Mouse (Mus musculus) 416B (cell line): ENCODE measurements around the gene Mmp8.

Experiments used
- DNase-seq: peaks from one replicate; pipeline ENCODE4 v3.0.0; 2011; ENCODE audit warnings: low read depth

Mmp8 gene

DNA sequence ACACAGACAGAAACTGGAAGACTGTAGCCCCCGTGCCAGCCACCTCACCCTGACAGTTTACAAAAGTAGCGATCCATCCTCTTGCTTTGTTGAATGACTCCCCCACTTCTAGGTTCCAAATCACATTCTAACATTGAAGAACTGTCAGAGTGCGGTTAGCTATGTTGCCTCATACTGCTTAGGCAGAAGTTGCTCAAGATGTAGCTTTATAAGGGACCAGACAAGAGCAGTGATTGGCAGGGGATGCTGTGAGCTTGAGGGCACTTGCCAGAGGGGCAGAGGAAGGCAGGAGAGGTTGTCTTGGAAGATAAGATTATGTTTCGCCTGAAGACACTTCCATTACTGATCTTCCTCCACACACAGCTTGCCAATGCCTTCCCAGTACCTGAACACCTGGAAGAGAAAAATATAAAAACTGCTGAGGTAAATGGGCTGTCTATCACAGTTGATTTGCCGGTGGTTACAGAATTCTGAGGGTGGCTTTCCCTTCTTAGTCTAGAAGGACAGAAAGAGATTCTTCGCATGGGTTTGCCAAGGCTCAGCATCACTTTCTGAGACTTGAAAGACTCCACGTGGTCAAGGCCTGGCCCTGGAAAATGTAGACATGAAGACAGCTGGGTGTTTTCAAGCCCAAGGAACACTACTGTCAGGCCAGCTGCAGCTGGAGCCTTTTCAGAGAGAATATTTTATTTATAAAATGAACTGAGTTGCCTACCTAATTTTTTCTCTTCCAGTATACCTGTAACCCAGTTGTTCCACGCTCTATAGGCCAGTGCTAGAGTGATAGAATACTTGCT is at the start of gene Mmp8:
Gene Mmp8 (plus strand): TSS at position 236 of the 797 bp plus-strand sequence.
- DNase-seq: peak; percentile 59

DNA sequence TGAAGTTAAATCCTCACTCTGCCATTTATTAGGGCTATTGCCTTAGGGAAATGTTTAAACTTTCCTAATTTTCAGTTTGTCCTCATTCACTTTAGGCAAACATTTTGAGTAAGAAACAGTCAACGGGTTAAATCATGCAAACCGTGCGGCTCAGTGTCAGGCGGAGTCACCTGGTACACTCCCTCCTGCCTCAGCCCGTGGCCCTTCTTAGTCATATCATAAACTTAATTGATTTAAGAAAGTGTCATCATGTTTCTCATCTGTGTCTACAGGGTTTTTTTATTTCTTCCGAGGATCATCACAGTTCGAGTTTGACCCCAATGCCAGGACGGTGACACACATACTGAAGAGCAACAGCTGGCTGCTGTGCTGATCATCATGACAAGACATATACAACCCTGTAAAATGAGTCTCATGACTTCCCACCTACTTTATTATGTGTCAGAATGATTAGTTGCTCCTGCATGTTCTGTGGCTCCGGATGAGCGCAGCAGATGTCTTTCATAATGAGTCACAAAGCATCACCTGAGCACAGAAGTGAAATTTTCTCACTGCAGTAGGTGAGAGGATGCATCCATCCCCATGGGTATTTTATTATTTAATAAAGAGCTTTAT is 48.5 kb upstream of the Mmp8 start:
- no peak for DNase-seq

DNA sequence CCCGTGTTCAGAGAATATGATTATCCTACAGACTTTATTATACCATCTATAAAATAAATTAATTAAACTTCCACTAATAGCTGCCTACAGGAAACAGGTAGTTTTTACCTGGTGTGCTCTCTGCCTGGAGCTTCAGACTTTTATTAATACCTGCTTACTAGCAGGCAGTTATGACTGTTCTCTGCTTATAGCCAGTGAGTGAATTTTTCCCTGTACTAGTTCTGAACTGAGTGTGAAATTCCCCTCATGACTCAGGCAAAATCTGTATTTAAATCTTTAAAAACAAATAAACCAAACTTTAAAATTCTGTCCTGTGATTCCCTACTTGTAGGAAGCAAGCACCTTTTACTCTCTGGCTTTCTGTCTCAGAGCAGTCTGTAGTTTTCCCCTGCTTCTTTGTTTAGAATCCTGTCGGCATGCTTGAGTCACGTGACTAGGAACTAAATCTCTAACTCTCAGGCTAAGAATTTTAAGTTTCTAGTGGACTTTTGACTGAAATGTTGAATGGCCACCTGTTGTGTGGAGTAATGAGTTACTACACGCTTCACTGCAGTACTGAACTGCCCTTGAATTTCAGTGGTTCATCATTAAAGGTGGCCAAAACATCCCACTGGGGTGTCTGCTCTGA is 40.2 kb upstream of the Mmp8 start:
- DNase-seq: no peak

DNA sequence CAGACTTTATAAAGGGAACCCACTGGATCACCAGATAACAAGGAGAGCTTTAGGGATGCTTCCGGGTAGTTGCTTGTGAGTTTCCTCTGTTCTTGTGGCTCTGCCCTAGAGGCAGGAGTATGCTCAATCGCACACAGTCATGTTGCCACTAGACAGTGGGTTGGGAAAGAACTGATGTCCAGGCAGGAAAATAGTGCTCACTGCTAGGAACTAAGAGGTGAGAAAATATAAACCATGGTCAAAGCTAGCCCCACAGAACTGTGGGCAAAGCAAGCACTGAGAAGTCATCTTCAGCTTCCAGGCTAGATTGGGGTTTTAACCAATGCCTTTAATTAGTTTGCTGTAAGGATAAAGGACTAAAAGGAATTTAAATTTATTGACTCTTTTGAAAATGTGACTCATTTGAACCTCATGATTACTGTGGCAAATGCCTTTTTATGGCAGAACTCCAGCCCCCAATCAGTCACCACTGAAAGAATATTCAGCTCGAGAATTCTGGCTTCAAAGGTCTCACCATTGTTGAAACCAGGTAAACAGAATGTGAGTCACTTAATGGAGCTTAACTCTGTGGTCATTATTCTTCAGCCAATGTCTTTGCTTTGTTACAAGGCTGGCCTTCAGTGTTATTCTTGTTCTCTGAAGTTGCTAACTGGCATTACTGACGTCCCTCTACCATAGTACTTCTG is 31.9 kb upstream of the Mmp8 start:
- no peak for DNase-seq

DNA sequence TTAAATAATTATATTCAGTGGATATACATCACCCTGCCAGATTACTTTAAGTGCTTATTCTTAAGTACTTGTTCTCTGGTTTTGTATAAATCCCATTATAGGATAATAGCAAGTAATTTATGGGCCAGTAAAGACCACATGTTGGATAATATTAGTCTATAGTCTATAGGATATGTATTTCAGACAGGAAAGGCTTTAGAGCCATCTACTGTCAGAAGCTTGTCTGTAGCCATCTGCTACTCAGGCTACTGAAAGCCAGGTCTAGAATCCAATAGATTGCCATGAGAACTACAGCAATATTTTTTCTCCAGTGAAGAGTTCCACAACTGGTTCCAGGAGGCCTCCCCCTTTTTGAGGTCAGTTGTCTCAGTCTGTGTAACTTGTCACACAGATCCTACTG is 15.5 kb upstream of the Mmp8 start:
- no peak for DNase-seq

DNA sequence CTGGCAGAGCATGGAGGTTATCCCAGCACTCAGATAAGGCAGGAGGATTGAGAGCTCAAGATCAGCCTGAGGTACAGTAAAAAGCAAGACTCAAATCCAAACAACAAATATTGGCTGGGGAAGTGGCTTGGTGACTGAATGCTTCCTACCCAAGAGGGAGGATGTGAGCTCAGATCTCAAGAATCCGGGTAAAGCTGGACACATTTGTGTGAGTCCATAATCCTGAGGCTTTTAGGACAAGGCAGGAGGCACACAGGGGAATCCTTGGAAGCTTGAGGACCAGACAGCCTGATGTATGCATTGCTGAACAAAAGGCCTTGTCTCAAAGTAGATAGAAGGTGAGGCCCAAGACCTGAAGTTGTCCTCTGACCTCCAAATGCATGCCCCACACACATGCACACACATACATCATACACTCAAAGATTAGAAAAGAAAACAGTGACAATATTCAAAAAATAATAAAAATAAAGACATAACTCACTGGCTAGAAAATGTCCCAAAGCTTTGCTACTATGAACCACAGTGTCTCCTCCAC is 13.3 kb upstream of the Mmp8 start:
- DNase-seq: no peak

DNA sequence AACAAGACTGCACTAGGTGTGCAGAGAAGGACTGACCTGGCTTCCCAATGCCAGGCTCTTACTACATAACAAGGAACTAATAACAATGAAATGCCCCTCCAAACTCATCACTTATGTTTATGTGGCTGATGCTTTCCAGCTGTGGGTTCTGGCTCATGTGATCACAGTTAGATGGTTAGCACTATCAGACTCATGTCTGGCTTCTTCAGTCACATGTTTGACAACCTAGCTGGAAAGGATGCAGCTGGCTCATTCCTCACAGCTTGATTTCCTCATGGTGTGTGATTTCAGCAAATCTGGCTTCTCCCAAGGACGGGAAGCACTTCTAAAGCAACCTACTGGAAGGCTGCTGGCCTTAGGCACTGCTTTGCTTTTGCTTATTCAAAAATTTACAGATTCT is 12.8 kb upstream of the Mmp8 start:
- no peak for DNase-seq

GRCm38 (mm10) chr9:7545920-7546319 is 12.3 kb upstream of the Mmp8 start:
- DNase-seq: no peak

DNA sequence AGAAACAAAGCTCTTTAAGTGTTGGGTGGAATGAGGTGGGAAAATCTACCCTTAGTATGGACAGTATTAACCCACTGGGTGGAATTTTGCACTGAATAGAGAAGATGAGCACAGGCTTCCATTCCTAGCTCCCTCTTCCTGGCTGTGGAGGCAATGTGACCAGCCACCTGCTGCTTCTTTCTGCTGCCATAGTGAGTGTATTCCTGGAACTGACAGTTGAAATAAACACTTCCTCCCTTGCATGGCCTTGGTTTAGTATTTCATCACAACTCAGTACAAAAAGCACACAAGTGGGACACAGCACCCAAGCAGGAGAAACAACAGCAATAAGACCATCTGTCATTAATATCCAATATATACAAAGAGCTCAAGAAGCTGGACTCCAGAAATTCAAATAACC is 6.3 kb upstream of the Mmp8 start:
- no peak for DNase-seq

GRCm38 (mm10) chr9:7553536-7553935 is 4.7 kb upstream of the Mmp8 start:
- DNase-seq: no peak

- peak; percentile 50 for DNase-seq
Measured at GRCm38 (mm10) chr9:7554382-7554781, 3.9 kb upstream of the Mmp8 start.

GRCm38 (mm10) chr9:7560026-7560425 is 1.8 kb downstream of the Mmp8 start:
- DNase-seq: no peak

DNA sequence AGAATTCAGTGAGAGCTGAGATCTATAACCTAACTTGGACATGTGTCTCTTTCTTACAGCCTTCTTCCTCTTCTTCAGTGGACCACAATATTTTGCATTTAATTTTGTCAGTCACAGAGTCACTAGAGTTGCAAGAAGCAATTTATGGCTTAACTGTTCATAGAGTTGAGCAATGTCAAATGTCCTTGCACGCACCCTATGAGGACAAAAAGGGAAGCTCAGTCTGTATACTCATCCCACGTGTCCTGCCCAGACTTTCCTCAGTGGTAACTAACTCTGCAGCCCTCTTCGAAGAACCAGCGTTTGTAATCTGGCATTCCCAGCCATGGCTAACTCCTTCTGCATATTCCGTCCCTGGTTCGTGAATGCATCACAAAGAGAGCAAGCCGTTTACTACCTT is 9.1 kb downstream of the Mmp8 start:
- DNase-seq: peak; percentile 77

DNA sequence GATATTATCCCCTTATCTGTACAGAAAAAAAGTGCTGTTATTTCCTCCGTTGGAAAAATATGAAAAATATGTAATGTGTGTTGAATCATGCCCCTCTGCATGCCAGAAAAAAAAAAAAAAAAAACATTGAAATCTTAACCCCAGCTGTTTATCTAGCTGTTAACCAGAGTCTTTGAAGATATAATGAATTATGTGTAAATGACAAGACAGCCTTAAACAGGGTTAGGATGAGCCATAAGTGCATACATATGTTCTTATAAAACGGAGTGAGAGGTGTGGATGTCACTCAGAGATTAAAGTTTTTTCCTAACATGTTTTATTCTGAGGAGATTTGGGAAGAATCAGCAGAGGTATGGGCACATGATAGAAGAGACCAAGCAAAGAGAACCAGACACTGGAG is 9.7 kb downstream of the Mmp8 start:
- DNase-seq: no peak

GRCm38 (mm10) chr9:7570485-7570884 is 12.2 kb downstream of the Mmp8 start:
- no peak for DNase-seq

GRCm38 (mm10) chr9:7571162-7571561 is 12.9 kb downstream of the Mmp8 start, which contains the start of gene Mmp27:
Gene Mmp27 (plus strand): TSS chr9:7571396.
- peak; percentile 36 for DNase-seq

- peak; percentile 27 for DNase-seq
Measured at GRCm38 (mm10) chr9:7572188-7572587, 13.9 kb downstream of the Mmp8 start.

DNA sequence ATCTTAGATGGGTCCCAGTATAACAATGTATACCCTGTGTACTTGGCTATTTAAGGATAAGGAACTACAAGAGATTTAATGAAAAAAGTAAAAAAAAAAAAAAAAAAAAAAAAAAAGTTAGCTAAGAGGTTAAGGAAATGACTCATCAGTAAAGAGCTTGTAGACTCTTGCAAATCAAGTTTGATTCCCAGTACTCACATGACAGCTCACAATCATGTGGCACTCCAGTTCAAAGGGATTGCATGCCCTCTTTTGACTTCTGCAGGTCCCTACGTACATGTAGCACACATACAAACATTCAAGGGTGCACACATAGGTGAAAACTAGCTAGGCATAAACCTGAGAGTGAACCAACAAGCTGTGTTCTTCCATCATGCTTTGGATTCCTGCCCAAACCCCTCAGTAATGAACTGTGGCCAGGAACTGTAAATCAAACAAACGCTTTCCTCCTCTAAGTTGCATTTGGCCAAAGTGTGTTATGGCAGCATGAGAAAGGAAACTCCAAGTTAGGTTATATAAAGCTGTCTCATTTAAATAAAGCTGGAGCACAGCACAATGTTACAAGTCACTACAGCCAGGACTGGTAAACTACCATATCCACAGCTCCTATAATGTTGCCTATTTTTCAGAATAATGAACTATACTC is 14.5 kb downstream of the Mmp8 start:
- peak; percentile 69 for DNase-seq

DNA sequence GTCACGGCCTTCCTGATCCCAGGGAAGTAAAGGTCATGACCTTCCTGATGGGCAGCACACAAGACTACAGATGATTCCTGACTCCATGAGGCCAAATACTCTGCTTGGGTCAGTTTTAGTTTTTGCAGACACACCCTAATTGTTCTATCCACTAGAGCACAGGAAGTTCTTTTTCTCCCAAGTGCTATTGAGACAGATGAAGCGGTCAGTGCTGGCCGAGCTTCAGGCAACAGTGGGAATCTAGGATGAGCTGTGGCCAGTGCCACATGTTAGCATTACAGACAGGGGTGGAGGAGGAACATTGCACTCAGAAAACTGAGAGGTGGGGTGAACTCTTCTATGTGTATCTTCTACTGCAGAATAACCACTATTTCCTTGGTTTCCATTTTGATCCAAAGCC is 17.3 kb downstream of the Mmp8 start:
- DNase-seq: no peak

GRCm38 (mm10) chr9:7577371-7577770 is 19.1 kb downstream of the Mmp8 start:
- peak; percentile 23 for DNase-seq

DNA sequence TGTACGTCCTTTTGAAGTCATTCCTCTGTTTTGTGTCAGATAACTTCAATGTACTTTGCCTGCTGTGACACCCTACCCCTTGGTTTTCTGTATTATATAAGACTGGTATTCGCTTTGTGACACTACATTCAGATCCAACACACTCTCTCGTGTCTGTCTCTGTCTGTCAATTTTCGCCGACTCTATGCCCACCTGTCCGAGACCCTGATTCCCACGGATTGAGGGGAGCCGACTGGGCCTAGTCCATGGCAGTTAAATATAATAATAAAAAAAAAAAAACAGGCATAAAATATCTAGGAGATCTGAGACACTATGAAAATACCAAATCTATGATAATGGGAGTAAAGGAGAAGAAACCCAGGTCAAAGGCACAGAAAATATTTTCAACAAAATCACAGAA is 31.8 kb downstream of the Mmp8 start:
- no peak for DNase-seq

GRCm38 (mm10) chr9:7593272-7593812 is 35.1 kb downstream of the Mmp8 start:
- DNase-seq: peak; percentile 57
